Mouse (Mus musculus): ENCODE measurements around the gene Rasgrf2. TPM values are rescaled to one million over a fixed set of nuclear protein-coding genes. Genes with fewer than 3 reads are reported as not detected.

The Rasgrf2 gene
- polyA plus RNA-seq, 1 experiment = 6.3 TPM

- 96% methylated on average over 7 of the region's 7 CpGs for WGBS
Measured at GRCm38 (mm10) chr13:91988378-91988777, 143.1 kb downstream of the Rasgrf2 start.

GRCm38 (mm10) chr13:91986958-91987357 lies 144.5 kb downstream of the Rasgrf2 start:
- no peak overlapping the region for H3K4me3 ChIP-seq (ENCODE audit: control insufficient read depth, insufficient read depth, low read length)
- 92% methylated on average over 6 of the region's 6 CpGs for WGBS
- H3K27me3 ChIP-seq (ENCODE audit: control insufficient read depth, insufficient read depth, low read length) = no peaks in the 10 kb centered on the region
- TF ChIP-seq CTCF (IDR thresholded peaks at IDR 0.05; ENCODE audit: borderline replicate concordance, control insufficient read depth, extremely low read depth, insufficient read depth, low read length, poor library complexity) (no peak), POLR2A (IDR thresholded peaks at IDR 0.05; ENCODE audit: control insufficient read depth, extremely low read depth, insufficient read depth, low read length, poor library complexity) (no peak)
- DNase-seq = no peak
- H3K27ac ChIP-seq (ENCODE audit: control insufficient read depth, insufficient read depth, low read length) = no peak overlapping the region
- no peaks in the 10 kb centered on the region for H3K4me1 ChIP-seq (replicated peaks; ENCODE audit: control insufficient read depth, insufficient read depth, low read length)
- H3K36me3 ChIP-seq (ENCODE audit: control insufficient read depth, insufficient read depth, low read length) = no peaks in the 10 kb centered on the region

More at GRCm38 (mm10) chr13:91988378-91988777, 143.1 kb downstream of the Rasgrf2 start:
- H3K36me3 ChIP-seq (ENCODE audit: control insufficient read depth, insufficient read depth, low read length) = no peaks in the 10 kb centered on the region
- TF ChIP-seq POLR2A (IDR thresholded peaks at IDR 0.05; ENCODE audit: control insufficient read depth, extremely low read depth, insufficient read depth, low read length, poor library complexity) (no peak), CTCF (IDR thresholded peaks at IDR 0.05; ENCODE audit: borderline replicate concordance, control insufficient read depth, extremely low read depth, insufficient read depth, low read length, poor library complexity) (no peak)
- H3K27me3 ChIP-seq (ENCODE audit: control insufficient read depth, insufficient read depth, low read length) = no peaks in the 10 kb centered on the region
- H3K4me3 ChIP-seq (ENCODE audit: control insufficient read depth, insufficient read depth, low read length) = no peak overlapping the region
- H3K4me1 ChIP-seq (replicated peaks; ENCODE audit: control insufficient read depth, insufficient read depth, low read length) = no peaks in the 10 kb centered on the region
- no peak for DNase-seq
- H3K27ac ChIP-seq (ENCODE audit: control insufficient read depth, insufficient read depth, low read length) = no peak overlapping the region

GRCm38 (mm10) chr13:91985915-91986589 lies 145.4 kb downstream of the Rasgrf2 start:
- H3K4me3 ChIP-seq (ENCODE audit: control insufficient read depth, insufficient read depth, low read length) = no peak overlapping the region
- no peak for TF ChIP-seq CTCF (IDR thresholded peaks at IDR 0.05; ENCODE audit: borderline replicate concordance, control insufficient read depth, extremely low read depth, insufficient read depth, low read length, poor library complexity)
- TF ChIP-seq POLR2A (IDR thresholded peaks at IDR 0.05; ENCODE audit: control insufficient read depth, extremely low read depth, insufficient read depth, low read length, poor library complexity) = no peak
- H3K27ac ChIP-seq (ENCODE audit: control insufficient read depth, insufficient read depth, low read length) = no peak overlapping the region
- H3K4me1 ChIP-seq (replicated peaks; ENCODE audit: control insufficient read depth, insufficient read depth, low read length) = no peaks in the 10 kb centered on the region
- no peaks in the 10 kb centered on the region for H3K36me3 ChIP-seq (ENCODE audit: control insufficient read depth, insufficient read depth, low read length)
- WGBS = 76% methylated on average over 7 of the region's 7 CpGs
- DNase-seq = no peak
- no peaks in the 10 kb centered on the region for H3K27me3 ChIP-seq (ENCODE audit: control insufficient read depth, insufficient read depth, low read length)

- Histone ChIP-seq H3K27ac (ENCODE audit: control insufficient read depth, insufficient read depth, low read length) (no peak overlapping the region), H3K36me3 (ENCODE audit: control insufficient read depth, insufficient read depth, low read length) (no peaks in the 10 kb centered on the region), H3K4me1 (replicated peaks; ENCODE audit: control insufficient read depth, insufficient read depth, low read length) (no peaks in the 10 kb centered on the region), H3K4me3 (ENCODE audit: control insufficient read depth, insufficient read depth, low read length) (no peak overlapping the region), H3K27me3 (ENCODE audit: control insufficient read depth, insufficient read depth, low read length) (no peaks in the 10 kb centered on the region)
- TF ChIP-seq CTCF (IDR thresholded peaks at IDR 0.05; ENCODE audit: borderline replicate concordance, control insufficient read depth, extremely low read depth, insufficient read depth, low read length, poor library complexity) = no peak
- no peak for TF ChIP-seq POLR2A (IDR thresholded peaks at IDR 0.05; ENCODE audit: control insufficient read depth, extremely low read depth, insufficient read depth, low read length, poor library complexity)
- no peak for DNase-seq
Measured at GRCm38 (mm10) chr13:91985019-91985418, 146.4 kb downstream of the Rasgrf2 start.

- WGBS = 98% methylated on average over 3 of the region's 3 CpGs
- no peak for TF ChIP-seq CTCF (IDR thresholded peaks at IDR 0.05; ENCODE audit: borderline replicate concordance, control insufficient read depth, extremely low read depth, insufficient read depth, low read length, poor library complexity)
- no peak for TF ChIP-seq POLR2A (IDR thresholded peaks at IDR 0.05; ENCODE audit: control insufficient read depth, extremely low read depth, insufficient read depth, low read length, poor library complexity)
- Histone ChIP-seq H3K36me3 (ENCODE audit: control insufficient read depth, insufficient read depth, low read length) (no peaks in the 10 kb centered on the region), H3K27me3 (ENCODE audit: control insufficient read depth, insufficient read depth, low read length) (no peaks in the 10 kb centered on the region), H3K27ac (ENCODE audit: control insufficient read depth, insufficient read depth, low read length) (no peak overlapping the region), H3K4me3 (ENCODE audit: control insufficient read depth, insufficient read depth, low read length) (no peak overlapping the region), H3K4me1 (replicated peaks; ENCODE audit: control insufficient read depth, insufficient read depth, low read length) (no peaks in the 10 kb centered on the region)
- DNase-seq = no peak
Measured at GRCm38 (mm10) chr13:91982080-91982479, 149.4 kb downstream of the Rasgrf2 start.

- Histone ChIP-seq H3K27me3 (ENCODE audit: control insufficient read depth, insufficient read depth, low read length) (no peaks in the 10 kb centered on the region), H3K27ac (ENCODE audit: control insufficient read depth, insufficient read depth, low read length) (no peak overlapping the region), H3K36me3 (ENCODE audit: control insufficient read depth, insufficient read depth, low read length) (no peaks in the 10 kb centered on the region), H3K4me1 (replicated peaks; ENCODE audit: control insufficient read depth, insufficient read depth, low read length) (no peaks in the 10 kb centered on the region), H3K4me3 (ENCODE audit: control insufficient read depth, insufficient read depth, low read length) (no peak overlapping the region)
- no peak for DNase-seq
- WGBS = 94% methylated on average over 1 of the region's 1 CpGs
- TF ChIP-seq POLR2A (IDR thresholded peaks at IDR 0.05; ENCODE audit: control insufficient read depth, extremely low read depth, insufficient read depth, low read length, poor library complexity) = no peak
- no peak for TF ChIP-seq CTCF (IDR thresholded peaks at IDR 0.05; ENCODE audit: borderline replicate concordance, control insufficient read depth, extremely low read depth, insufficient read depth, low read length, poor library complexity)
Measured at GRCm38 (mm10) chr13:91981414-91981813, 150.0 kb downstream of the Rasgrf2 start.

- TF ChIP-seq POLR2A (IDR thresholded peaks at IDR 0.05; ENCODE audit: control insufficient read depth, extremely low read depth, insufficient read depth, low read length, poor library complexity) (no peak), CTCF (IDR thresholded peaks at IDR 0.05; ENCODE audit: borderline replicate concordance, control insufficient read depth, extremely low read depth, insufficient read depth, low read length, poor library complexity) (no peak)
- no peaks in the 10 kb centered on the region for H3K4me1 ChIP-seq (replicated peaks; ENCODE audit: control insufficient read depth, insufficient read depth, low read length)
- H3K4me3 ChIP-seq (ENCODE audit: control insufficient read depth, insufficient read depth, low read length) = no peak overlapping the region
- 88% methylated on average over 1 of the region's 1 CpGs for WGBS
- no peak for DNase-seq
- no peak overlapping the region for H3K27ac ChIP-seq (ENCODE audit: control insufficient read depth, insufficient read depth, low read length)
- H3K36me3 ChIP-seq (ENCODE audit: control insufficient read depth, insufficient read depth, low read length) = no peaks in the 10 kb centered on the region
- no peaks in the 10 kb centered on the region for H3K27me3 ChIP-seq (ENCODE audit: control insufficient read depth, insufficient read depth, low read length)
Measured at GRCm38 (mm10) chr13:91976971-91977370, 154.5 kb downstream of the Rasgrf2 start.
